Mouse (Mus musculus) gastrocnemius, adult 18-20 months (tissue): ENCODE measurements around the gene Mfsd5. TPM values are rescaled to one million over a fixed set of nuclear protein-coding genes. Genes with fewer than 3 reads are reported as not detected.

Source experiments
- DNase-seq: peaks from one replicate; pipeline ENCODE4 v3.0.0; 2021; ENCODE audit warnings: low spot score
- long read RNA-seq, 2 experiments: library from polyadenylated mRNA; stranded (forward); transcript quantifications; one replicate each; pipeline ENCODE4 v2.0.0; 2021
- total RNA-seq, 2 experiments: library from RNA; stranded (reverse); gene quantifications; 2 replicates each; pipeline ENCODE4 v1.2.3; 2021

Gene Mfsd5
- total RNA-seq = 10 to 100 TPM; 15.7 to 16.4 TPM
- long read RNA-seq, experiment 1, transcript Mfsd5-201 (2 exons, 1,754 nt) = major isoform, 32 of 55 reads
- long read RNA-seq, experiment 1, partial matches to known transcripts = 0 of 55 reads
- long read RNA-seq, experiment 1, other reads (novel, unspliced or antisense) = 23 of 55 reads
- long read RNA-seq, experiment 2, transcript Mfsd5-201 (2 exons, 1,754 nt) = major isoform, 34 of 53 reads
- long read RNA-seq, experiment 2, partial matches to known transcripts = 0 of 53 reads
- long read RNA-seq, experiment 2, other reads (novel, unspliced or antisense) = 19 of 53 reads

GRCm38 (mm10) chr15:102279092-102279782 is at the start of gene Mfsd5:
Gene Mfsd5 (plus strand): TSS chr15:102279454.
- DNase-seq = peak; percentile 85

- no peak for DNase-seq
Observed at GRCm38 (mm10) chr15:102230408-102231321, 48.6 kb upstream of the Mfsd5 start.

GRCm38 (mm10) chr15:102231748-102232147 is 47.5 kb upstream of the Mfsd5 start, which contains the start of gene Itgb7:
Gene Itgb7 (minus strand): TSS chr15:102231944.
- no peak for DNase-seq

- DNase-seq = no peak
Observed at GRCm38 (mm10) chr15:102232764-102233163, 46.5 kb upstream of the Mfsd5 start.

- DNase-seq = no peak
Observed at GRCm38 (mm10) chr15:102233896-102234295, 45.4 kb upstream of the Mfsd5 start.

- DNase-seq = no peak
Observed at GRCm38 (mm10) chr15:102235371-102236027, 43.8 kb upstream of the Mfsd5 start.

GRCm38 (mm10) chr15:102238543-102239259 is 40.6 kb upstream of the Mfsd5 start:
- no peak for DNase-seq

- DNase-seq = peak; percentile 76
Observed at GRCm38 (mm10) chr15:102239260-102239590, 40.0 kb upstream of the Mfsd5 start.

GRCm38 (mm10) chr15:102239851-102240250 is 39.4 kb upstream of the Mfsd5 start:
- DNase-seq = no peak

GRCm38 (mm10) chr15:102240607-102241006 is 38.6 kb upstream of the Mfsd5 start:
- no peak for DNase-seq

GRCm38 (mm10) chr15:102242404-102243228 is 36.6 kb upstream of the Mfsd5 start:
- no peak for DNase-seq

GRCm38 (mm10) chr15:102243229-102244190 is 35.7 kb upstream of the Mfsd5 start:
- DNase-seq = peak; percentile 62

- DNase-seq = no peak
Observed at GRCm38 (mm10) chr15:102244306-102245191, 34.7 kb upstream of the Mfsd5 start.

GRCm38 (mm10) chr15:102245461-102245881 is 33.8 kb upstream of the Mfsd5 start:
- no peak for DNase-seq

- DNase-seq = peak; percentile 67
Observed at GRCm38 (mm10) chr15:102245891-102246741, 33.1 kb upstream of the Mfsd5 start.

GRCm38 (mm10) chr15:102246866-102247251 is 32.4 kb upstream of the Mfsd5 start:
- peak; percentile 94 for DNase-seq
